Mouse (Mus musculus): ENCODE data around the gene Grm2. TPM values are rescaled to one million over a fixed set of nuclear protein-coding genes. Genes with fewer than 3 reads are reported as not detected.
A peak's percentile ranks its signal among the peaks of the same experiment; 100 is the strongest.

The Grm2 gene
- polyA plus RNA-seq, 1 experiment, result not detected

DNA sequence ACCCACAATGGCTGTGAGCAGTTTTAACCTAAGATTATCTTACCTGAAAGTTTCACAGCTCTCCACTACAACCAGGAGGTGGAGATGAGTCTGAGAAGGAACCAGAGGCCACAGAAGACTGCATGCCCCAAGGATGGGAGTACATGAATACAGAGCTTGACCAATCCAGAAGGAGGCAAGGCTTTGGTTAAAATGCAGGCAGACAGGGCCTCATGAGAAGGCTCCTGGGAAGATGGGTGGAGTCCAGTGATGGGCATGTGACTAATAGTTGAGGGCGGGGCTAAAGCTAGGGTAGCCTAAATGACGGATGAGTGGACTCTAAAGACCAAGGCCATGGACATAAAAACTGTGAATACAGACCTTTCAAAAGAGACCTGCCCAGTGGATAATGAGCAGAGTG is 29.6 kb downstream of the Grm2 start, which contains the start of gene Iqcf6:
TSS of gene Iqcf6 (plus strand) at position 301 of the 400 bp plus-strand sequence.
- H3K27ac ChIP-seq (ENCODE audit: insufficient read depth, low read length), result no peak within 1 kb of the TSS

DNA sequence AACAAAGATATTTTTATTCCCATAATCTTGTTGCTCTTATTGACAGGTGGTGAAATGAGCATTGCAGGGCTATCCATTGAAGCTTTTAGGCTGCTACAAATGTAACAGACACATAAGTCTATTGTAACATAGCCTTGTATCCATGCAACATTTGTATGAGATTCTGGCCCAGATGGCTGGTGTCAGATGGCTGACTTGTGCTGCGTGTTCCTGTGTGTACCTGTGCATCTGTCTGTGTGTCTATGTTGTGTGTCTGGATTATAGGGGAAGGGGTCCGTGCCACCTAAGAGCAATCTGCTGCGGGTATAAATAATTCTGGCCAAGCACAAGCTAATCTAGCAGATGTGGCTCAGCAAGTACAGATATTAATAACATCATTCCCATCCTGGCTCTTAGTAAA is 38.4 kb downstream of the Grm2 start:
- Histone ChIP-seq H3K27ac (ENCODE audit: insufficient read depth, low read length) (no peak overlapping the region), H3K27me3 (ENCODE audit: control insufficient read depth, insufficient read depth, low read length, poor library complexity, severe bottlenecking) (no peaks in the 10 kb centered on the region)
- TF ChIP-seq EP300 (IDR thresholded peaks at IDR 0.05; ENCODE audit: insufficient read depth, low read depth, low read length) (no peak), POLR2A (IDR thresholded peaks at IDR 0.05; ENCODE audit: insufficient read depth, low read length) (no peak)

More for the DNA sequence above, 29.6 kb downstream of the Grm2 start, which contains the start of gene Iqcf6:
- Histone ChIP-seq H3K36me3 (ENCODE audit: control insufficient read depth, insufficient read depth, low read length, poor library complexity, severe bottlenecking) (no peaks in the 10 kb centered on the region), H3K4me1 (ENCODE audit: control insufficient read depth, insufficient read depth, low read length) (no peaks in the 10 kb centered on the region), H3K4me3 (ENCODE audit: low read depth, low read length) (0 out of 2 replicates have a peak within 1 kb of the TSS, but pooled peaks have one; percentile 1), H3K27me3 (ENCODE audit: control insufficient read depth, insufficient read depth, low read length, poor library complexity, severe bottlenecking) (no peaks in the 10 kb centered on the region), H3K9ac (ENCODE audit: low read depth, poor library complexity, severe bottlenecking) (no peak within 1 kb of the TSS), H3K9me3 (replicated peaks; ENCODE audit: control insufficient read depth, insufficient read depth, low read length, poor library complexity, severe bottlenecking) (no peaks in the 10 kb centered on the region)
- no peak for TF ChIP-seq CTCF (IDR thresholded peaks at IDR 0.05; ENCODE audit: low read depth, low read length)
- no peak for TF ChIP-seq EP300 (IDR thresholded peaks at IDR 0.05; ENCODE audit: insufficient read depth, low read depth, low read length)
- no peak for TF ChIP-seq POLR2A (IDR thresholded peaks at IDR 0.05; ENCODE audit: insufficient read depth, low read length)

DNA sequence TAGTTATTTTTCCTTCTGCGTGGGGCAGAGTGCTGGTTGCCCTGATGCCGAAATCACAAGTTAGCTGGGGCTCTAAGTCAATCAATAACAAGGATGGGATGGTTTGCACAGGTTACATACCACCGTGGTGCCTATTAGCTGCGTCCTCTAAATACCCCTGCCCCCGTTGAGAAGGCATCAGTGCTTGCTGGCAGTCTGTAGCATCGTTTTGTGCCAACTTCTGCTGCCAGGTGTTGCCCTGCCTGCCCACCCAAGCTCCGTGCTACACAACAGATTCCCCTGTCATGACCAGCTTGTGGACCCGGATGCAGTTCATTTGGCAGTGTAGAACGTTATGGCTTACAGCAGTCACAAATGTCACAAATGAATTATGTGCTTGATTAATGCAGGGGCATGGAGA is 39.6 kb downstream of the Grm2 start:
- H3K27ac ChIP-seq (ENCODE audit: insufficient read depth, low read length), result no peak overlapping the region

More for the DNA sequence above, 38.4 kb downstream of the Grm2 start:
- H3K9me3 ChIP-seq (replicated peaks; ENCODE audit: control insufficient read depth, insufficient read depth, low read length, poor library complexity, severe bottlenecking), result no peaks in the 10 kb centered on the region; the same call in 1 of the 2 replicates
- no peak overlapping the region for H3K4me3 ChIP-seq (ENCODE audit: low read depth, low read length)
- H3K4me1 ChIP-seq (ENCODE audit: control insufficient read depth, insufficient read depth, low read length), result peaks cover 1% of the 10 kb centered on the region
- no peaks in the 10 kb centered on the region for H3K36me3 ChIP-seq (ENCODE audit: control insufficient read depth, insufficient read depth, low read length, poor library complexity, severe bottlenecking)
- H3K9ac ChIP-seq (ENCODE audit: low read depth, poor library complexity, severe bottlenecking), result no peak overlapping the region

GRCm38 (mm10) chr9:106614616-106615015 is 41.3 kb downstream of the Grm2 start:
- Histone ChIP-seq H3K4me1 (ENCODE audit: control insufficient read depth, insufficient read depth, low read length) (peaks cover 2% of the 10 kb centered on the region), H3K9ac (ENCODE audit: low read depth, poor library complexity, severe bottlenecking) (no peak overlapping the region), H3K27ac (ENCODE audit: insufficient read depth, low read length) (no peak overlapping the region), H3K4me3 (ENCODE audit: low read depth, low read length) (no peak overlapping the region), H3K27me3 (ENCODE audit: control insufficient read depth, insufficient read depth, low read length, poor library complexity, severe bottlenecking) (no peaks in the 10 kb centered on the region), H3K36me3 (ENCODE audit: control insufficient read depth, insufficient read depth, low read length, poor library complexity, severe bottlenecking) (no peaks in the 10 kb centered on the region), H3K9me3 (replicated peaks; ENCODE audit: control insufficient read depth, insufficient read depth, low read length, poor library complexity, severe bottlenecking) (no peaks in the 10 kb centered on the region; the same call in 1 of the 2 replicates)
- no peak for TF ChIP-seq EP300 (IDR thresholded peaks at IDR 0.05; ENCODE audit: insufficient read depth, low read depth, low read length)
- no peak for TF ChIP-seq CTCF (IDR thresholded peaks at IDR 0.05; ENCODE audit: low read depth, low read length)
- no peak for TF ChIP-seq POLR2A (IDR thresholded peaks at IDR 0.05; ENCODE audit: insufficient read depth, low read length)

More for the DNA sequence above, 39.6 kb downstream of the Grm2 start:
- Histone ChIP-seq H3K27me3 (ENCODE audit: control insufficient read depth, insufficient read depth, low read length, poor library complexity, severe bottlenecking) (no peaks in the 10 kb centered on the region), H3K36me3 (ENCODE audit: control insufficient read depth, insufficient read depth, low read length, poor library complexity, severe bottlenecking) (no peaks in the 10 kb centered on the region), H3K9me3 (replicated peaks; ENCODE audit: control insufficient read depth, insufficient read depth, low read length, poor library complexity, severe bottlenecking) (no peaks in the 10 kb centered on the region; the same call in 1 of the 2 replicates), H3K4me1 (ENCODE audit: control insufficient read depth, insufficient read depth, low read length) (peaks cover 2% of the 10 kb centered on the region), H3K4me3 (ENCODE audit: low read depth, low read length) (no peak overlapping the region), H3K9ac (ENCODE audit: low read depth, poor library complexity, severe bottlenecking) (no peak overlapping the region)
- TF ChIP-seq POLR2A (IDR thresholded peaks at IDR 0.05; ENCODE audit: insufficient read depth, low read length) (no peak), CTCF (IDR thresholded peaks at IDR 0.05; ENCODE audit: low read depth, low read length) (no peak), EP300 (IDR thresholded peaks at IDR 0.05; ENCODE audit: insufficient read depth, low read depth, low read length) (no peak)

DNA sequence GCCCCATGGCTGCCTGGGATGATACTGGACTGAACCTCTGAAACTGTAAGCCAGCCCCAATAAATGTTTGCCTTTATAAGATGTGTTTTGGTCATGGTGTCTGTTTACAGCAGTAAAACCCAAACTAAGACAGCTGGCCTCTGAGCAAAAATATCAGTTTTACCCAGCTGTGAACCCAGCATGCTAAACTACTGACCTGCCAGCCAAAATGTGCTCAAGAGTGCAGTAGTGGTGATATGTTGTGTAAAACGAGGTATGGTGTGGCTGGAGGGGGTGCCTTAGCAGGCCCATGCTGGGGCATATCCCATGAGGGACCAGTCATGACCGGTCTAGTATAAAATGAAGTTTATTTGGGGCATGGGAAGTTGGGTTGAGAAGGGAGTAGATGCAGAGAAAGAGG is 41.9 kb downstream of the Grm2 start:
- no peak overlapping the region for H3K27ac ChIP-seq (ENCODE audit: insufficient read depth, low read length)
- no peak overlapping the region for H3K9ac ChIP-seq (ENCODE audit: low read depth, poor library complexity, severe bottlenecking)
- H3K4me1 ChIP-seq (ENCODE audit: control insufficient read depth, insufficient read depth, low read length), result peaks cover 2% of the 10 kb centered on the region
- no peaks in the 10 kb centered on the region for H3K36me3 ChIP-seq (ENCODE audit: control insufficient read depth, insufficient read depth, low read length, poor library complexity, severe bottlenecking)
- no peak for TF ChIP-seq EP300 (IDR thresholded peaks at IDR 0.05; ENCODE audit: insufficient read depth, low read depth, low read length)
- TF ChIP-seq POLR2A (IDR thresholded peaks at IDR 0.05; ENCODE audit: insufficient read depth, low read length), result no peak
- TF ChIP-seq CTCF (IDR thresholded peaks at IDR 0.05; ENCODE audit: low read depth, low read length), result no peak
- H3K27me3 ChIP-seq (ENCODE audit: control insufficient read depth, insufficient read depth, low read length, poor library complexity, severe bottlenecking), result no peaks in the 10 kb centered on the region
- H3K9me3 ChIP-seq (replicated peaks; ENCODE audit: control insufficient read depth, insufficient read depth, low read length, poor library complexity, severe bottlenecking), result no peaks in the 10 kb centered on the region
- H3K4me3 ChIP-seq (ENCODE audit: low read depth, low read length), result no peak overlapping the region

- no peaks in the 10 kb centered on the region for H3K9me3 ChIP-seq (replicated peaks; ENCODE audit: control insufficient read depth, insufficient read depth, low read length, poor library complexity, severe bottlenecking)
- H3K4me3 ChIP-seq (ENCODE audit: low read depth, low read length), result no peak overlapping the region
- no peak overlapping the region for H3K9ac ChIP-seq (ENCODE audit: low read depth, poor library complexity, severe bottlenecking)
- no peak for TF ChIP-seq CTCF (IDR thresholded peaks at IDR 0.05; ENCODE audit: low read depth, low read length)
- TF ChIP-seq POLR2A (IDR thresholded peaks at IDR 0.05; ENCODE audit: insufficient read depth, low read length), result no peak
- no peak for TF ChIP-seq EP300 (IDR thresholded peaks at IDR 0.05; ENCODE audit: insufficient read depth, low read depth, low read length)
- no peak overlapping the region for H3K27ac ChIP-seq (ENCODE audit: insufficient read depth, low read length)
- peaks cover 2% of the 10 kb centered on the region for H3K4me1 ChIP-seq (ENCODE audit: control insufficient read depth, insufficient read depth, low read length)
- no peaks in the 10 kb centered on the region for H3K36me3 ChIP-seq (ENCODE audit: control insufficient read depth, insufficient read depth, low read length, poor library complexity, severe bottlenecking)
- H3K27me3 ChIP-seq (ENCODE audit: control insufficient read depth, insufficient read depth, low read length, poor library complexity, severe bottlenecking), result no peaks in the 10 kb centered on the region
Observed at GRCm38 (mm10) chr9:106610727-106611126, 45.2 kb downstream of the Grm2 start.
